Mouse (Mus musculus): ENCODE results near the gene Slc5a4b.

Slc5a4b gene

GRCm38 (mm10) chr10:76045343-76045742 lies 65.4 kb downstream of the Slc5a4b start:
- DNase-seq (ENCODE audit: low read depth, low spot score), result no peak

DNA sequence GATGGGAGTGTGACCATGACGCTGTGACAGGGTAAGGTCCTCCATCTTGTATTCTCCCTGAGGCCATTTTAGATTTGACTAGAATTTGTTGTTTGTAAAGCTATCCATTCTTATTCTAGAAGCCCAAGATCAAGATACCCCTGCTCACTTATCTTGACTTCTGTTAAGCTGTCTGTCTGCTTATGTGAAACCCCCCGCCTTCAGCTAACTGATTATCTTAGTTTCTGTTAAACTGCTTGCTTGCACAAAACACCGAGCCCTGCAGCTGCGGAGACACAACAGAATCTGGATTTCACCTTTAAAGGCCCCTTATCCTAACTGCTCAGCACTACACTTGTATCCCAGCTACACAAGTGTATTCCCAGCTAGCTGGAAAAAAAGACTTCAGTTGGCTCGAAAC lies 73.8 kb downstream of the Slc5a4b start:
- DNase-seq (ENCODE audit: low read depth, low spot score), result no peak

DNA sequence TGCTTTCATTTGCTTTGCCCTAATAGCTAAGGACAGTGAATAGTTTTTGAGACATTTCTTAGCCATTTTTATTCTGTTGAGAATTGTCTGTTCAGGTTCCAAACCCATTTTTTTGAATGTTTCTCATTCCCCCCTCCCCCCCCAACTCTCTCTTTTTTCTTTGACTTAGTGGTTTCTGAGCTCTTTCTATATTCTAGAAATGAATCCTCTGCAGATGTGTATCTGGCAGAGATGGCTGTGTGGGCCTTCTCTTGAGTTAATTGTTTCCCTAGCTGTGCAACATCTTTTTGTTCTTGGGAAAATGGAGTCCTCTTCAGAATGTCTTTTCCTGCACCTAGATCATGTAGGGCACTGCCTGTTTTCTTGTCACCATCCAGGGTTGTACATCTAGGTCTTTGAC lies 75.5 kb downstream of the Slc5a4b start:
- no peak for DNase-seq (ENCODE audit: low read depth, low spot score)

- DNase-seq (ENCODE audit: low read depth, low spot score), result no peak
These were observed 76.7 kb downstream of the Slc5a4b start for GRCm38 (mm10) chr10:76034001-76034600.

GRCm38 (mm10) chr10:76033119-76033455 lies 77.7 kb downstream of the Slc5a4b start:
- no peak for DNase-seq (ENCODE audit: low read depth, low spot score)

DNA sequence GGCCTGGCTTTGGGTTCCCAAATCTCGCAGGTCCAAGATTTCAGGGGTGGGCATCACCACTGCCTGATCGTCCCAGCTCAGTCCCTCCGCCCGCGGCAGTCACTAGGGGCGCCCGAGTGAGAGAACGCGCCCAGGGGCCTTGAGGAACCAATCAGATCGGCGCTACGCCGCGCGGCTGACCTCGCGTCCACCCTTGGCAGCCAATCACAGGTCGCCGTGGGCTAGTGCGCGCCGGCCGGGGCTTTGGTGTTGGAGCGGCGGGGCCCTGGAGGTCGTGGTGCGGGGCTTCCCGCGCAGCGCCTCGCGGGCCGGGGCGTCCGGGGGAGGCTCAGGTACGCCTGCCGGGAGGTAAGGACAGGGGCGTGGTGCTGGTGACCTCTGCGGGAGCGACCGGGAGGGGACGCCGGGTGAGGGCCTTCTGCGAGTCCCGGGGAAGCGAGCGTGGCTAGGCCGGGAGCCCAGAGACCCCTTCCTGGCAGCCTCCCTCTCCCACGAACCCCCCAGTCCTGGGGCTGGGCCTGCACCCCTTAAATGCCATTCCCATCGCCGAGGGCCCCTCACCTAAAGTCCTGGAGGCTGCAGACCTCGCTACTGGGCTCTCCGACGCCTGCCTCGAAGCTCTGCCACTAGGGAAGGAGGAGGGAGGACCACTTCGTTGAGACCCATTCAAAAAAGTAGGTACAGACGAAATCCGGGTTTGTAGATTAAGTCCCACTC lies 78.2 kb downstream of the Slc5a4b start, which contains the start of gene Zfp280b:
TSS of gene Zfp280b (plus strand) at position 249 of the 717 bp plus-strand sequence.
- DNase-seq (ENCODE audit: low read depth, low spot score), result peak; percentile 80

DNA sequence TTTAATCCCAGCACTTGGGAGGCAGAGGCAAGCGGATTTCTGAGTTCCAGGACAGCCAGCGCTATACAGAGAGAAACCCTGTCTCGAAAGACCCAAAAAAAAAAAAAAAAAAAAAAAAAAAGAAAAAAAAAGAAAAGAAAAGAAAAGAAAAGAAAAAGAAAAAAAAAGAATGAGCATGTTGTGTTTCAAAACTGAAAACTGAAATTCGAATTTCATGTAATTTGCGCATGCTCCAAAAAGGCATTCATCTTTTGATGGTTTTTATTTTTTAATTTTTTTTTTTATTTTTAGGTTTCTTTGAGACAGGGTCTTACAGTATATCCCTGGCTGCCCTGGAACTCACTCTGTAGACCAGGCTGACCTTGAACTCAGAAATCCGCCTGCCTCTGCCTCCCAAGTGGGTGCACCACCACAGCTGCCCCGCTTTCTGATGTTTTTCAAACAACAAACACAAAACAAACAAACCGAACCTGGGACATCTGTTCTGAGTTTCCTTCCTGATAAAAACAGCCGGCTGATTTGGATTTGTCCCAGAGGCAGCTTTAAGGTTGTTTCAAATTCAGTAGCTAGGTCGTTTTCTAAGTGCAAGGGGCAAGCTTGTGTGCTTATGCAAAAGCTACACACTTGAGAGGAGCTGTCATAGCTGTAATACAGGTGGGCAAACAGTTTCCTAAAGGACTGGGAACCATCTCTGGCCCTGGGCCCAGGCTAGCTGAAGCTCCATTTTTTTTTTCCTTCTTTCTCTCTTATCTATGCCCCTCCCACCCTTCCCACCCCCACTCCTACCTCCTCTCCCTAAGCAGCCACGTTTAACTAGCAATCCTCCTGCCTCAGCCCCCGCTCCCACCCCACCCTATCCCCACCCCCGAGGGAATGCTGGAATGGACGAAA lies 79.0 kb downstream of the Slc5a4b start:
- peak; percentile 2 for DNase-seq (ENCODE audit: low read depth, low spot score)

GRCm38 (mm10) chr10:76030496-76030895 lies 80.3 kb downstream of the Slc5a4b start:
- no peak for DNase-seq (ENCODE audit: low read depth, low spot score)

DNA sequence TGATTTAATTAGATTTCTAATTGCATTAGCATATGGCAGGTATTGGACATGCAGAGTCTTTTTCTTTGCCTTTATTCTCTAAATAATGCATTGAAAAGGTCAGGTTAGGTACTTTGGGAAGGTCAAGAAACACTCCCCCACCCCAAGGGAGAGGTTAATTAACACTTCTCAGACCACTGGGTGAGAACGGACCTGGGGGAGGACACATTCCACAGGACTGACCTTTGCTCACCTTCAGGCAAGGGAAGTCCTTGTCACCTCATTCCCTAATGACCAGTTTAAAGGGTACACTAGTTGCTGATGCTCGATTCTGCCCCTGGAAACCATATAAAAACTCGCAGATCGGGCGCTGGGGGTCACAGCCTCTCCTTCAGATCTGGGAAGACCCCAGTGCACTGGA lies 81.5 kb downstream of the Slc5a4b start:
- no peak for DNase-seq (ENCODE audit: low read depth, low spot score)

DNA sequence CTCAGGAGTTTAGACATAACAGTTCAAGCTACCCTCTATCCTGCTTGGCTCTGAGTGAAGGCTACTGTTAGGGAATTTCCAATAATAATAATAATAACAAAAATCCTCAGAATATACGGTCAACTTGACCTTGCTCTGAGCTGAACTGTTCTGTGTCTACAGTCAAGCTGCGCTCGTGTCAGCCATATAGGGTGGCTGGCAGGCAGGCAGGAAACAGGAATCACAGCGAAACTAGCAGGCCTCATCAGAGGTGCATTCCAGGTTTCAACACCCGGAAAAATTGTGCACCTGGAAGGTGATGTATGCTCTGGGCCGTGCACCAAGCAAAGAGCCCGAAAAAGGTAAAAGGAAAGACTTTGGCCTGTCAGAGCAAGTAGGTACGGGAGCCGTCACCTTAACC lies 82.4 kb downstream of the Slc5a4b start:
- DNase-seq (ENCODE audit: low read depth, low spot score), result no peak

GRCm38 (mm10) chr10:76028016-76028366 lies 82.8 kb downstream of the Slc5a4b start:
- DNase-seq (ENCODE audit: low read depth, low spot score), result no peak

DNA sequence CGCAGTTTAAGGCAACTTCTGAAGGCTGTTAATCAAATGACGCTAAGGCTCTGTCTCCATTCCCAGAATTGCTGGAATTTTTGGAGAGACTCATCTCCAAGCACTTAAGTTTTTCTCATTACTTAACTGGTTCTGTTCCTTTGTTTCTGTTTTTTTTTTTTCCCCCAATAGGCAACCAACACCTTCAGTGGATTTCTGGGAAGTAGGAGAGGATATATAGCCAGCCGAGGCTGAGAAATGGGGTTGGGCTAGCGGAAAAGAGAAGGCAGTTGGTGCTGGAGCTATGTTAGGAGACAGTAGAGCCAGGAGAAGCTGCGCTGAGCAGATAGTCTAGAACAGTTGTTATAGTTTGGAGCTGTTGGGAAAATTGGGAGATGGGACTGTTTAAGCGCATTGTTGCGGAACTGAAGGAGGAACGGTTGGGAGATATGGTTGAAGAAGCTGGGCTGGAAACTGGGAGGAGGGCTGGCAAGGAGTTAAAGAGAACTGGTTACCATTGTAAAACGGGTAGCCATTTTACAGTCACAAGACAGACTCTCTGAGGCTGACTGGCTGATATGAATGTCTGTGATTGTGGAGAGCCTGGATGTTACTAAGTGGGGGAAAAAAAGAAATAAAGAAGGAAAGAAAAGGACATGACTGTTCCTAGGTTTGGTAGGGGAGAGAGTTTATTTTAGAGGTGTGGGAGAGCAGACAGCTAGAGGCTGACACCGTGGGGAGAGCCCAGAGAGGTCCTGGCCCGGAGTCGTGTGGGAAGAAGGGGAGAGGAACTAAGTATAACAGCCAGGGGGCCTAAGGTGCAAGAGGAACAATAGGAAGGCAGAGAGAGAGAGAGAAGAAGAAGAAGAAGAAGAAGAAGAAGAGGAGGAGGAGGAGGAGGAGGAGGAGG lies 83.4 kb downstream of the Slc5a4b start:
- no peak for DNase-seq (ENCODE audit: low read depth, low spot score)

GRCm38 (mm10) chr10:76025470-76026190 lies 85.1 kb downstream of the Slc5a4b start:
- no peak for DNase-seq (ENCODE audit: low read depth, low spot score)

DNA sequence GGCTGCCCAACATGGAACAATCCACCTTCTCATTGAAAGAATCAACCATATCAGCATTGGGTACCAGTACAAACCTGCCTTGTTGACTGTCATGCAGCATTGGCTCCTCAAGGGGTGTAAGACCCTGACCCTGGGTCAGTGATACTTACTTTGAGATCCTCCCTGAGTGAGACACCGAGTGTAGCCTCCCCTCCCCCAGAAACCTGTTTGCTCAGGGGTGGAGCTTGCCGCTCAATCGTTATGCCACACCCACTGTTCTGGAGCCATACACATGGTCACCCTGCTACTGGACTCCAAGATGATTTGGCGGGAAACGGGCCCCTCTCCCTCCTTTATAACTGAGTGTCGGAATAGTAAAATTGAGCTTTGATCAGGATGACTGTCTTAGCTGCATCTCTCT lies 86.8 kb downstream of the Slc5a4b start:
- no peak for DNase-seq (ENCODE audit: low read depth, low spot score)

DNA sequence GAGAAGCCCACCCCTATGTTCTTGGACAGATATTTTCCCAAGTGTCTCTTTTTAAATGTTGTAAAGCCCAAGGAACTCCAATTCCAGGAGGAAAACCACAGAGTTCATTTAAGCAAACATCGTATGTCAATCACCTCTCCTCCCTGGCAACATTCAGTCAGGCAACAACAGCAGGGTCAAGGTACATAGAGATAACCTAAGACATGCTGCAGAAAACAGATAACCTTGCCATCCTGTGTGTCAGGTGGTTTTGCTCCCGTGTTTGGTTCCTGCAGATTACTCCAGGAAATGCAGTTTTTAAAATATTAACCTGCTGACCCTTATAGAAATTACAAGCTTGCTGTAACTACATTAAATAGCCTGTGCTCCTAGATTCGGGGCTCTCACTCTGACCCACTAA lies 89.0 kb downstream of the Slc5a4b start:
- DNase-seq (ENCODE audit: low read depth, low spot score), result no peak

DNA sequence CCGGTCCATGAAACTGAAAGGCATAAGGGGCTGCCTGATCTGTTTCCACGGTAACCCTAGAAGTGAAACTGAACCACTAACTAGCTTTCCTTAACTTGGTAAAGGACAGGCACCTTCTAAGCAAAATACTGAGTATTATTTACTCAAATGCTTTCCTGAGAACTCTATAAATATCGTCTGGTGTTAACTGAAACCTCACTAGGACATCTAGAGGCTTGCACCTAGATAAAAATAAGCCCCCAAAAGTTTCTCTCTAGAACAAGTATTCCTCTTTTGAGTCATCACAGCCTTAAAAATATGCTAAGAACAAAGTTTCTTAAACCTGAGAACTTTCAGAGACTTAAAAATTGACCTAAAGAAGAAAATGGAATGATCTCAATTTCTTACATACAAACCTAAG lies 93.9 kb downstream of the Slc5a4b start:
- DNase-seq (ENCODE audit: low read depth, low spot score), result no peak

- DNase-seq (ENCODE audit: low read depth, low spot score), result no peak
These were observed 97.8 kb downstream of the Slc5a4b start for GRCm38 (mm10) chr10:76012922-76013321.

- DNase-seq (ENCODE audit: low read depth, low spot score), result no peak
These were observed 100.9 kb downstream of the Slc5a4b start for GRCm38 (mm10) chr10:76009812-76010211.
